Mouse (Mus musculus): Measurements from ENCODE around the gene Cd300a.

DNA sequence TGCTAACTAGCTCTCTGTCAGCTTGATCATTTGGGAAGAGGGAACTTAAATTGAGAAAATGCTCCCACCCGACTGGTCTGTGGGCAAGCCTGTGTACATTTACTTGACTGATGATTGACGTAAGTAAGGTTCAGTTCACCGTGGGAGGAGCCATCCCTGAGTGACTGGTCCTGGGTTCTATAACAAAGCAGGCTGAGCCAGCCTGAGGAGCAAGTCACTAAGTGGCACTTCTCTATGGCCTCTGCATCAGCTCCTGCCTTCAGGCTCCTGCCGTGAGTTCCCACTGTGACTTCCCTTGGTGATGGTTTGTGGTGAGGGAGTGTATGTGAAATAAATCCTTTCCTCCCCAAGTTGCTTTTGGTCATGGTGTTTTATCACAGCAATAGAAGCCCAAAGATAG lies 18.2 kb downstream of the Cd300a start:
- no peak for TF ChIP-seq CTCF (IDR thresholded peaks at IDR 0.05; ENCODE audit: borderline replicate concordance, control insufficient read depth, extremely low read depth, insufficient read depth, low read length, poor library complexity)
- TF ChIP-seq POLR2A (IDR thresholded peaks at IDR 0.05; ENCODE audit: control insufficient read depth, extremely low read depth, insufficient read depth, low read length, poor library complexity): no peak

Data from thymus, adult 2 months (tissue).